Mouse (Mus musculus): ENCODE data around the gene Tbc1d1. TPM values are rescaled to one million over a fixed set of nuclear protein-coding genes. Genes with fewer than 3 reads are reported as not detected.

The Tbc1d1 gene
- polyA plus RNA-seq, 3 experiments from 2014 or later = 28.0 to 49.0 (median 34.6) TPM

GRCm38 (mm10) chr5:64389202-64389929 is 233.3 kb downstream of the Tbc1d1 start:
- ATAC-seq = no peak

GRCm38 (mm10) chr5:64391346-64391745 is 235.2 kb downstream of the Tbc1d1 start:
- ATAC-seq = peak; percentile 69

GRCm38 (mm10) chr5:64392426-64393020 is 236.4 kb downstream of the Tbc1d1 start:
- ATAC-seq = no peak

GRCm38 (mm10) chr5:64393530-64393929 is 237.4 kb downstream of the Tbc1d1 start:
- no peak for ATAC-seq

- ATAC-seq = no peak
These were observed 242.1 kb downstream of the Tbc1d1 start for GRCm38 (mm10) chr5:64398155-64398554.

GRCm38 (mm10) chr5:64400742-64401141 is 244.6 kb downstream of the Tbc1d1 start:
- ATAC-seq = no peak

Other genes starting within 250 kb of the Tbc1d1 start
- 1 to 10 TPM; 1.5 to 6.1 (median 4.8) TPM for gene Rell1, start 187.4 kb upstream of the Tbc1d1 start, polyA plus RNA-seq (2017; shearing (Covaris generic))
- 10 to 100 TPM; 18.2 to 27.0 (median 19.2) TPM for gene Pgm2, start 63.4 kb upstream of the Tbc1d1 start, polyA plus RNA-seq (2017; shearing (Covaris generic))